Mouse (Mus musculus) erythroblast, embryonic 14.5 days (primary cell): ENCODE measurements around the gene Wfdc8.

ENCODE experiments used
- GATA1 ChIP-seq: IDR thresholded peaks from 2 replicates; pipeline ENCODE4 v1.6.1; 2012; ENCODE audit warnings: low read length, inconsistent platforms, mixed read lengths
- TAL1 ChIP-seq: IDR thresholded peaks from 3 replicates; pipeline ENCODE4 v1.6.1; 2012; ENCODE audit warnings: low read length, inconsistent platforms, mixed read lengths

- TF ChIP-seq GATA1 (no peak), TAL1 (no peak)
These were observed 21.4 kb downstream of the Wfdc8 start for GRCm38 (mm10) chr2:164592014-164592413.
